8 mouse cellular contexts compared by ENCODE assay signal in genomic region chr11:67652194-67652892, GRCm38 (mm10). TPM values are rescaled to one million over a fixed set of nuclear protein-coding genes. Genes with fewer than 3 reads are reported as not detected.
DNase-seq lines count a peak whose midpoint lies in the region; ATAC-seq lines count a peak whose summit lies in the region.

No protein-coding gene starts in this region.

- peaks cover 19% of the 10 kb centered on the region for H3K4me1 ChIP-seq in forebrain, embryonic 10.5 days
- peaks cover 26% of the 10 kb centered on the region for H3K4me1 ChIP-seq in forebrain, embryonic 16.5 days (replicated peaks; ENCODE audit: control insufficient read depth, insufficient read depth, low read length)
- peaks cover 16% of the 10 kb centered on the region for H3K4me1 ChIP-seq in embryonic facial prominence, embryonic 13.5 days
- peaks cover 5% of the 10 kb centered on the region for H3K4me1 ChIP-seq in limb, embryonic 11.5 days (ENCODE audit: control insufficient read depth, insufficient read depth, low read length)

- no peak for ATAC-seq in forebrain, embryonic 16.5 days
- ATAC-seq in embryonic facial prominence, embryonic 13.5 days (ENCODE audit: insufficient number of reproducible peaks, insufficient read depth, low FRiP score, low TSS enrichment, low read depth): no peak
- no peak for ATAC-seq in limb, embryonic 11.5 days (ENCODE audit: insufficient number of reproducible peaks, low FRiP score, low TSS enrichment, low read depth)
- no peak for ATAC-seq in CD4-positive, CD25-positive, alpha-beta regulatory T cell, adult 4 months

- peak overlapping the region; percentile 1; the same call in 1 of the 2 replicates for H3K4me3 ChIP-seq in forebrain, embryonic 10.5 days
- H3K4me3 ChIP-seq in forebrain, embryonic 16.5 days (replicated peaks; ENCODE audit: low read length): no peak overlapping the region
- no peak overlapping the region for H3K4me3 ChIP-seq in embryonic facial prominence, embryonic 13.5 days
- no peak overlapping the region for H3K4me3 ChIP-seq in limb, embryonic 11.5 days (ENCODE audit: low read depth, low read length)

- H3K27me3 ChIP-seq in forebrain, embryonic 10.5 days (ENCODE audit: poor library complexity, severe bottlenecking): no peaks in the 10 kb centered on the region
- no peaks in the 10 kb centered on the region for H3K27me3 ChIP-seq in forebrain, embryonic 16.5 days (replicated peaks; ENCODE audit: control insufficient read depth, insufficient read depth, low read length)
- no peaks in the 10 kb centered on the region; the same call in 1 of the 2 replicates for H3K27me3 ChIP-seq in embryonic facial prominence, embryonic 13.5 days
- H3K27me3 ChIP-seq in limb, embryonic 11.5 days (ENCODE audit: control insufficient read depth, insufficient read depth, low read length): no peaks in the 10 kb centered on the region

- WGBS in forebrain, embryonic 10.5 days: 19% methylated on average over 14 of the region's 14 CpGs
- WGBS in forebrain, embryonic 16.5 days: 12% methylated on average over 14 of the region's 14 CpGs
- WGBS in embryonic facial prominence, embryonic 13.5 days: 13% methylated on average over 14 of the region's 14 CpGs
- WGBS in limb, embryonic 11.5 days: 20% methylated on average over 14 of the region's 14 CpGs

- DNase-seq in forebrain, embryonic 10.5 days (ENCODE audit: extremely low spot score, low spot score): peak; percentile 56
- DNase-seq in right cerebral cortex, adult 18-20 months: peak; percentile 72
- DNase-seq in right cerebral cortex, postnatal 36 days (ENCODE audit: low spot score in 2 of 2): no peak
- DNase-seq in limb, embryonic 11.5 days (ENCODE audit: low spot score): peak; percentile 68
- DNase-seq in retina, postnatal 1 day: peak; percentile 80

- no peak overlapping the region for H3K9ac ChIP-seq in forebrain, embryonic 16.5 days (replicated peaks; ENCODE audit: low read depth, low read length)
- H3K9ac ChIP-seq in embryonic facial prominence, embryonic 13.5 days: 0 out of 2 replicates have a peak overlapping the region, but pooled peaks have one; percentile 32
- H3K9ac ChIP-seq in limb, embryonic 11.5 days (ENCODE audit: low read length): no peak overlapping the region

- no peak overlapping the region for H3K4me2 ChIP-seq in forebrain, embryonic 16.5 days (ENCODE audit: low read length)
- H3K4me2 ChIP-seq in embryonic facial prominence, embryonic 13.5 days: peak overlapping the region; percentile 41
- H3K4me2 ChIP-seq in limb, embryonic 11.5 days (ENCODE audit: low read depth, severe bottlenecking): no peak overlapping the region

- no peaks in the 10 kb centered on the region for H3K36me3 ChIP-seq in forebrain, embryonic 10.5 days (replicated peaks)
- H3K36me3 ChIP-seq in forebrain, embryonic 16.5 days (ENCODE audit: control insufficient read depth, insufficient read depth): no peaks in the 10 kb centered on the region
- no peaks in the 10 kb centered on the region for H3K36me3 ChIP-seq in embryonic facial prominence, embryonic 13.5 days
- H3K36me3 ChIP-seq in limb, embryonic 11.5 days (ENCODE audit: control insufficient read depth, insufficient read depth, low read length): no peaks in the 10 kb centered on the region

- no peaks in the 10 kb centered on the region for H3K9me3 ChIP-seq in forebrain, embryonic 10.5 days
- H3K9me3 ChIP-seq in forebrain, embryonic 16.5 days (ENCODE audit: control insufficient read depth, low read length): no peaks in the 10 kb centered on the region
- no peaks in the 10 kb centered on the region for H3K9me3 ChIP-seq in embryonic facial prominence, embryonic 13.5 days
- no peaks in the 10 kb centered on the region for H3K9me3 ChIP-seq in limb, embryonic 11.5 days (ENCODE audit: control insufficient read depth, low read length)

- H3K27ac ChIP-seq in forebrain, embryonic 10.5 days: no peak overlapping the region
- H3K27ac ChIP-seq in forebrain, embryonic 16.5 days (ENCODE audit: low read length): no peak overlapping the region
- H3K27ac ChIP-seq in embryonic facial prominence, embryonic 13.5 days: no peak overlapping the region
- no peak overlapping the region for H3K27ac ChIP-seq in limb, embryonic 11.5 days (replicated peaks; ENCODE audit: low read depth, low read length)

RNA-seq across cellular contexts. Expression of gene Rcvrn, which starts 42.8 kb away (rescaled TPM):
- not detected in 2 replicates for polyA plus RNA-seq in forebrain, embryonic 10.5 days (2016; fragmentation: Nextera tagmentation; extraction: Ambion mirVana)
- not detected in 2 replicates for polyA plus RNA-seq in forebrain, embryonic 16.5 days (2015; fragmentation: Nextera tagmentation; extraction: Ambion mirVana)
- not detected in 2 replicates for polyA plus RNA-seq in embryonic facial prominence, embryonic 13.5 days (2015; fragmentation: Nextera tagmentation; extraction: Ambion mirVana)
- not detected in 2 replicates for polyA plus RNA-seq in limb, embryonic 11.5 days (2014; fragmentation: Nextera tagmentation; extraction: Ambion mirVana)
- not detected for polyA plus RNA-seq in CD4-positive, CD25-positive, alpha-beta regulatory T cell, adult 4 months (2017; shearing (Covaris generic))

Comparison
In these comparisons a context has a peak if more than half of its experiments do, and no peak if none do; other contexts are left out.
1. DNase-seq: peak in forebrain, embryonic 10.5 days (single experiment), right cerebral cortex, adult 18-20 months (single experiment), limb, embryonic 11.5 days (single experiment) and retina, postnatal 1 day (single experiment); none in right cerebral cortex, postnatal 36 days (0 of 2).